Mouse (Mus musculus) gastrocnemius, postnatal 14 days (tissue): ENCODE data around the gene Rpa2. TPM values are rescaled to one million over a fixed set of nuclear protein-coding genes. Genes with fewer than 3 reads are reported as not detected.
"Not testable (repeated sequence)": the region's sequence is repeated elsewhere in the genome, so short reads cannot be mapped to it uniquely, and the experiment has no call there.

ENCODE experiments used
- DNase-seq: peaks from one replicate; pipeline ENCODE4 v3.0.0; 2021; ENCODE audit warnings: mixed read lengths
- intact Hi-C: fragments of 180-260 bp; cut with DNase I; formaldehyde crosslinking; loops from one replicate; pipeline ENCODE4 v1.15.1; 2025; ENCODE audit warnings: low total_unique reads
- total RNA-seq, 2 experiments: library from RNA; stranded (reverse); gene quantifications; 2 replicates each; pipeline ENCODE4 v1.2.3; 2021

Gene Rpa2
- total RNA-seq, 2 experiments from 2014 or later, result 14.1 to 14.9 TPM

DNA sequence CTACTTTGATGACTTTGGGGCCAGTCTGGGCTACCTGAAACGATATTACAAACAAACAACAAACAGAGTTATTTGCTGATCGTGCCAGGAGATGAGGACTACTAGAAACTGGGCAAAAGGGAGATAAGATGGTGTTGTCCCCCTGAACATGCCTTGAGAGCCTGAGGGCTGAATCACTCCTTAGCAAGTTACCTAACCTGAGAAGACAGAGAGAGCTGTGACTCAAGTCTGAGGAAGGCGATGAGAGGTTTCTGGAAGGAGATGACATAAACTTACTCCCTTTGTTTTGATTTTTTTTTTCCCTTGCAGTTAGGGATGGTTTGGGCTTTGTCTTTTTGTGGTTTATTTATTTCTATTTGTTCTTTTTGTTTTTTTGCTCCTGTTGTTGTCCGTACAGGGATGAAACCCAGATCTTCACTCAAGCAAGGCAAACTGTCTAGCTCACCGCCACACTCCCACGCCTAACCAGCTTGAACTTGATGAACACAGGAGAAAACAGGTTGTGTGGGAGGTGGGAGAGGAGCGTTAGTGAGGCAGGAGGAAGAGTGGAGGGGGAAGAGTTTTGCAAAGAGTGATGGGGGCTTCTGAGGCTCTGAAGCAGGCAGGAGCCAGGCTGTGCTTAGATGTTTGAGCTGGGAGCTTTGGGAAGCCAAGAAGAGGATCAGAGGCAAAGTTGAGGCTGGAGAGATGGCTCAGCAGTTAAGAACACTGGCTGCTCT, 10.3 kb upstream of the Rpa2 start:
- intact Hi-C loops, result no loop called here
- no peak for DNase-seq

DNA sequence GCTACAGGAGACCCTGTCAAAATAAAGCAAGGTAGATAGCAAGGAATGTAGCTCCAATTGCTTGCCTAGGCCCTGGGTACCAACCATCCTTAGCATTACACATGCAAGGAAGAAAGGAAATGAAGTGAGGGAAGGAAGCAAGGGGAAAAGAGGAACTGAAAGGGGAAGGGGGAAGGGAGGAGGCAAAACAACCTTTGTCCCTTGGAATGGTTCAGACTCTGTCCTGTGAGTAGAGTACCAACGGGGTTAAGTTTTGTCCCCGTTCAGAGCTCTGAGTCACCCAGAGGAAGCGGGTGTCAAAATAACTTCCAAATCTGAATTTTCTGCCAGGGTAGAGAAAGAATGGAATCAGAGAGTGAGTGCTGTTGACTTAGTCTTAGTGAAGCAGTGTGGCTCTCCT, 7.8 kb upstream of the Rpa2 start:
- intact Hi-C loops, result no loop called here
- DNase-seq, result no peak

DNA sequence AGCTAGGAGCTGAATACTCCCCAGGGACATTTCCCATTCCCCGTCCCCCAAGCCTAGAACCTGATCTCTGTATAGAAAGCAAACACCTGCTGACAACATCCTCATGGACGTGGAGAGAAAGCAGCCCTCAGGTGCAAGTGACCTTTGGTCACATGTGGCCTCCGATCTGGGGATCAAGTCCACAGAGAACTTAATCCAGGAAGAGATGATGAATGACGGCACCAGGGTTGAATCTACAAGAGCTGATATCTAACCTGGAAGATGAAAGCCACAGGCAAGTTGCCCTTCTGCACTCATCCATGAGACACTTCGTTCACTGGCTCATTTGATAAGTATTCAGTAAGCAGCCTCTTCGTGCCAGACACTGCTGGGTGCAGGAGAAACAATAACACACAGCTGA, 5.5 kb upstream of the Rpa2 start:
- DNase-seq, result no peak
- intact Hi-C loops, result no loop called here

GRCm38 (mm10) chr4:132763125-132763524, 5.0 kb upstream of the Rpa2 start:
- DNase-seq, intact Hi-C loops: not testable (repeated sequence)

DNA sequence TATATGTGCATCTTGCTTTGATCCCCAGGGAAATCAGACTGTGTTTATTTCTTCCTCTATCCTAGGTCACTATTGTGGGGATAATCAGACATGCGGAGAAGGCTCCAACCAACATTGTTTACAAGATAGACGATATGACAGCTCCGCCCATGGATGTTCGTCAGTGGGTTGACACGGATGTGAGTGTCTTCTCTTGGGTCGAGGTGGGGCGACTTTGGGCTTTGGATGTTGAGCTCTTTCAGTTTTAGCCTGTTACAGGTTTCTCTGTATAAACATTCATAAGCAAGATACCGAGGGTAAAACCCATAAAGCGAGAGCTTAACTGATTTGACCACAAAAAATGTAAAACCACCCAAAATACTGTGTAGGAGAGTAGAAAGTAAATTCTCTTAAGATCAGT, 3.6 kb downstream of the Rpa2 start:
- intact Hi-C loops, result loop anchor here (5.0 kb wide), 1 partner anchor 51 kb away; no protein-coding TSS in a partner anchor
- no peak for DNase-seq

DNA sequence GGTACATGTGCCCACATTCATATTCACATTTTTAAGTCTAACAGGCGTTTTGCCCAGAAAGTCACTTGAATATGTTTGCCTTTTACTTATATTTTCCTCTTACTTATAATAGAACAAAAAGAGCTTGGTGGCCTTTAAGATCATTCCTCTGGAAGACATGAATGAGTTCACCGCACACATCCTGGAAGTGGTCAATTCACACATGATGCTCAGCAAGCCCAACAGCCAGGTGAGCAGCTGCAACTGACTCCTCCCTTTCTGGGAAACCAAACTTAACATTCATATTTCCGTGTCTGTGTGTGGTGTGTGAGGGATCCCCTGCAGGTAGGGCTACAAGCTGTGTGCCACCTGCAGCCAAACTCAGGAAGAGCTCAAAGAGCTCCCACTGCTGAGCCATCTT, 6.8 kb downstream of the Rpa2 start:
- intact Hi-C loops, result loop anchor here (5.0 kb wide), 1 partner anchor 47 kb away; no protein-coding TSS in a partner anchor

DNA sequence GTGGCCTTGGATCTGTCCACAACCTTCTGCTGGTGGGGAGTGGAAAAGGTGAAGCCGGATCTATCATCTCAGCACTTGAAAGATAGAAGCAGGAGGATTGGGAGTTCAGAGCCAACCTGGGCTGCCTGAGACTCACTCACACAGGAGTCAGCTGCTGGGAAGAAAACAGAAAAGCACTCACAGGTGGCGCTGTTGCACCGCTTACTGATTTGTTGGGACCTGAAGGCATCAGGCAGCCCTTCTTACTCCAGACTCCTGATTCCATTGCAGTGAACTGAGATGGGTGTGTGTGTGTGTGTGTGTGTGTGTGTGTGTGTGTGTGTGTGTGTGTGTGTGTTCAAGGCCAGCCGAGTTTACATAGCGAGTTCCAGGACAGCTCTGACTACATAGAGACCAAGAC, 8.6 kb downstream of the Rpa2 start:
- intact Hi-C loops, result no loop called here
- DNase-seq, result peak; percentile 52

More for the DNA sequence above, 6.8 kb downstream of the Rpa2 start:
- DNase-seq, result no peak

GRCm38 (mm10) chr4:132778562-132779201, 10.6 kb downstream of the Rpa2 start:
- no peak for DNase-seq
- intact Hi-C loops, result no loop called here

- intact Hi-C loops, result loop anchor here (5.0 kb wide), 1 partner anchor 152 kb away; no protein-coding TSS in a partner anchor
- DNase-seq, result no peak
Measured at GRCm38 (mm10) chr4:132780288-132780687, 12.2 kb downstream of the Rpa2 start.

- DNase-seq, result no peak
- intact Hi-C loops, result loop anchor here (5.0 kb wide), 1 partner anchor 149 kb away; no protein-coding TSS in a partner anchor
Measured at GRCm38 (mm10) chr4:132783732-132784131, 15.6 kb downstream of the Rpa2 start.

DNA sequence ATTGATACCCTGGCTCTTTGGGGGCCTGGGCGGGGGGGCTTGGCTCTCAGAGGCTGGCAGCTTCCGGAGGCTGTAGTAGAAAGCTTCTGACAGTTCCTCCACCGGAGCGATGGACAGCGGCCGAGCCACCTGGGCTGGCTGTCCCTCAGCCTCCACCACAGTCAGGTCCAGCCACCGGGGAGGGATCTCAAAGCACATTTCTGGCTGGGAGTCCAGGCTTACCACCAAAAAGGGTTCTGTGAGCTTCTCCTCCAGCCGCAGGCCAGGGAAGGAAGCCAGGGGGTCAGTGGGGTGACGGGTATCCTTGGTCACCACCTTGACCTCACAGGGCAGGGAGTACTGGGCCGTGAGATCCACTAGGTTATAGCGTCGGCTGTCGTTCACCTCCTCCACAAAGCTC, 17.1 kb downstream of the Rpa2 start:
- intact Hi-C loops, result no loop called here
- no peak for DNase-seq

GRCm38 (mm10) chr4:132789731-132790130, 21.6 kb downstream of the Rpa2 start:
- intact Hi-C loops, result no loop called here
- DNase-seq, result no peak

- DNase-seq, intact Hi-C loops: not testable (repeated sequence)
Measured at GRCm38 (mm10) chr4:132793322-132794004, 25.3 kb downstream of the Rpa2 start.

- DNase-seq, result no peak
Measured at GRCm38 (mm10) chr4:132794028-132794427, 25.9 kb downstream of the Rpa2 start.

GRCm38 (mm10) chr4:132794760-132795159, 26.6 kb downstream of the Rpa2 start:
- intact Hi-C loops, result no loop called here
- no peak for DNase-seq

More at GRCm38 (mm10) chr4:132794028-132794427, 25.9 kb downstream of the Rpa2 start:
- intact Hi-C loops, result no loop called here

- no peak for DNase-seq
- intact Hi-C loops, result no loop called here
Measured at GRCm38 (mm10) chr4:132795171-132795570, 27.0 kb downstream of the Rpa2 start.

GRCm38 (mm10) chr4:132796196-132796886, 28.2 kb downstream of the Rpa2 start, which contains the start of gene Themis2:
Gene Themis2 (minus strand): TSS chr4:132796387.
- peak; percentile 83 for DNase-seq
- intact Hi-C loops, result no loop called here

DNA sequence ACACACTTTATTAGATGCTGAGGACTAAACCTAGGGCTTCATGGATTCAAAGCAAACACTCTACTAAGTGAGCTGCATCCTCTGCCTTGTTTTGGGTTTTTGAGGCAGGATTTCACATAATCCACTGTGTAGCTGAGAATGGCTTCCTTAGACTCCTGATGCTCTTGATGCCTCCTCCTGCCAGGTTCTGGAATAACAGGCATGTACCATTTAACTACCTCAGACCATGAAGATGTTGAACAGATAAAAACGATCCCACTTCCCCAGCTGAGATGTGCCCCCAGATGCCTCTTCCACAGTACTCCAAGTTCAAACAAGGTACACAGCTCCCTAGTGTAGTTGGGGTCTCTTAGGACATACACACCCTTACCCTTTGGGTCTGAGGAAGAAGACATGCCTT, 29.3 kb downstream of the Rpa2 start:
- no peak for DNase-seq
- intact Hi-C loops, result no loop called here

- intact Hi-C loops, result no loop called here
Measured at GRCm38 (mm10) chr4:132798028-132798427, 29.9 kb downstream of the Rpa2 start.

GRCm38 (mm10) chr4:132798666-132799065, 30.5 kb downstream of the Rpa2 start:
- DNase-seq, intact Hi-C loops: not testable (repeated sequence)

More at GRCm38 (mm10) chr4:132798028-132798427, 29.9 kb downstream of the Rpa2 start:
- DNase-seq, result no peak
